Mouse (Mus musculus): Measurements from ENCODE around the gene Sema3b. TPM values are rescaled to one million over a fixed set of nuclear protein-coding genes. Genes with fewer than 3 reads are reported as not detected.

Sema3b gene
- total RNA-seq, 2 experiments from 2014 or later: 11.2 to 17.9 TPM

DNA sequence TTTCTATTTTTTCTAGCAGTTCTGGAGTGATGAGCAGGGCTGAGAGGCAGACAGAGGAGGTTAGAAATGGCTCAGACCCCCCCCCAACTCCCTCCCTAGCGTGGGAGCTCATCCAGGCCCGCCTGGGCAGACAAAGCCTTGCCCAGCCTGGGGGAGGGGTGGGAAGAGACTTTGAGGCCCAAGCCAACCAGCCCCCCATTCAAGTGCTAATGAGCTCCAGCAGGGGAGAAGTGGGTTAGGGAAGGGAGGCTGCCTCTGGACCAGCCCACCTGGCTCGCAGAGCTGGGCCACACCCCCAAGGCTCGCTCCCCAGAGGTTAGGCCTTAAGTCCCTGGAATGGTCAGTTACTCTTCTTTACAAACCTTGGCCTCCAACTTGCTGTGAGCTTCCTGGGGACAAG, 21.5 kb upstream of the Sema3b start:
- intact Hi-C loops (cut with DNase I): no loop called here
- Histone ChIP-seq H3K4me3 (peak overlapping the region; percentile 98), H3K27ac (peak overlapping the region; percentile 94)
- peak; percentile 54 for DNase-seq
- TF ChIP-seq CTCF (IDR thresholded peaks at IDR 0.05): no peak

DNA sequence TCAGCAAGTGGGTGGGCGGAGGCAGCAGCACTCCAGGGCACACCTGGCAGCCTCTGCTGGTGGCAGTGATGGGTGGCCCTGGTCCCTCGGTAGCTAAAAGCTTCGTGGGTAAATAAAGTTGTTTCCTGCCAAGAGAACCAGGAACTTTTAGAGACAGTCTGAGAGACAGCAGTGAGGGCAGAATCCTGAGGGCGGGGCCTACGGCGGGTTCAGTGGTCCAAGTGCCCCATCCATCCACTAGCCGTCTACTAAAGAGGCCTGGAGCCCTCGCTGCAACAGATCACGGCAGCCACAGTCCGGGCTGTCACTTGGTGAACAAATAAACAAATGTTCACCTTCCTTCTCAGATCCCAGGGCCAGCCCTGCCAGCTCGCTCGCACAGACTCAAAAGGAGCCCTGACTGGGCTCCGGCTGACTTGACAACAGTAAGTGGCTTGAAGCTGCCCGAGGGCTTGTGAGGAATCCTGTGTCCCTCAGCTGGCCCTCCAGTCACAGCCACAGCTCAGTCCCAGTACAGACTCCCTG, 20.9 kb upstream of the Sema3b start:
- DNase-seq: no peak
- TF ChIP-seq CTCF (IDR thresholded peaks at IDR 0.05): no peak
- Histone ChIP-seq H3K4me3 (peak overlapping the region; percentile 98), H3K27ac (peak overlapping the region; percentile 94)
- intact Hi-C loops (cut with DNase I): no loop called here

DNA sequence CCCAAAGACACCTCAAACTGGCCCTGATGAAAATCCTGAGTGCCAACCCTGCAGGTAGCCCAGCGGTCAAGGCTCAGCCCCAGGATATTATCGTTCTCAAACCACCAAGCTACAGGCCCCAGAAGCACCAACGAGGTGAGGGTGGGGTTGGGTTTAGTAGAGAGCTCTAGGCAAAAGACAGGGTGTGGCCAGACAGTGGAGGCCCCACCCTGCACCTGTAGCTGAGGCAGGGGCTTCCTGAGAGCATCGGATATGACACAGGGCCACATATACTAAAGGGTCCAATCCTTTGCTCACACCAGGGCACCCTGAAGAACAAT, 20.3 kb upstream of the Sema3b start:
- intact Hi-C loops (cut with DNase I): no loop called here
- peak overlapping the region; percentile 94 for H3K27ac ChIP-seq
- DNase-seq: no peak
- peak overlapping the region; percentile 98 for H3K4me3 ChIP-seq
- no peak for TF ChIP-seq CTCF (IDR thresholded peaks at IDR 0.05)

- peak; percentile 60 for DNase-seq
- TF ChIP-seq CTCF (IDR thresholded peaks at IDR 0.05): no peak
- peak overlapping the region; percentile 98 for H3K4me3 ChIP-seq
- peak overlapping the region; percentile 94 for H3K27ac ChIP-seq
- intact Hi-C loops (cut with DNase I): no loop called here
Observed at GRCm38 (mm10) chr9:107628721-107629410, 19.8 kb upstream of the Sema3b start.

DNA sequence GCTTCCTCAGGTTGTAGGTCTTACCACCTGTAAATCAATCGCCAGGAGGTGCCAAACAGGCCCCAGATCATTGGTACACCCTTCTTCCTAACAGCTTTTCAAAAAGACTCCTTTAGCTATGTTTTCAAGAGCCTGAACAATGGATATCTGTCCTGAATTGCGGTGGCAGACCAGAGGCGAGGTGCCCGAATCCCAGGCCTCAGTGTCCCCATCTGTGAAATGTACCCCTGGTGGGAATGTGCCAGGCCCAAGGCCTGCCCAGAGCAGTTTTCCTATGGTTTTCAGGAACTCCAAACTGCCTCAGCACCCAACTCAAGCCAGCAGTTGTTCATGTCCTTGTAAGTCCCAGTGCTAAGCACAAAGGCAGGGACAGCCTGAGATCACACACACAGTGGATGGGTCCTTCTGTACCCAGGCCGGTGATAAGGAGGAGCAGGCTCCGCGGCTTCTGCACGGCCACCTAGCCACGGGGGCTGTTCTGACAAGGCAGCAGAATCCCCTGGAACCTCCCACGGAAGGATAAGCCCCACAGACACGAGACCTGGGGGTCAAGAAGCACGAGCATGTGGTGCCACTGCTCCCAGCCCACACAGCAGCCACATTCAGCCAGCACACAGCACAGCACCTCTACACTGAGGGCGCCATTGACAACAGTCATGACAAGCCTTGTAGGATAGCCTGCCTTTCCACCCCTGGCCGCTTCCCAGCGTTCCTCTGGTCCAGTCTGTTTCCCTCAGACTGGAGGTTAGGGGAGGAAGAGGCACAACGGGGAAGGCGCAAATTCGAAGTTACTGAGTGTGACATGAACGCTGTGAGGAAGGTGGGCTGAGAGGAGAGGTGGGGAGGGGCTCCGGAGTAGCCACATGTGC, 18.6 kb upstream of the Sema3b start:
- DNase-seq: no peak
- TF ChIP-seq CTCF (IDR thresholded peaks at IDR 0.05): no peak
- Histone ChIP-seq H3K4me3 (peak overlapping the region; percentile 98), H3K27ac (peak overlapping the region; percentile 94)
- intact Hi-C loops (cut with DNase I): no loop called here

DNA sequence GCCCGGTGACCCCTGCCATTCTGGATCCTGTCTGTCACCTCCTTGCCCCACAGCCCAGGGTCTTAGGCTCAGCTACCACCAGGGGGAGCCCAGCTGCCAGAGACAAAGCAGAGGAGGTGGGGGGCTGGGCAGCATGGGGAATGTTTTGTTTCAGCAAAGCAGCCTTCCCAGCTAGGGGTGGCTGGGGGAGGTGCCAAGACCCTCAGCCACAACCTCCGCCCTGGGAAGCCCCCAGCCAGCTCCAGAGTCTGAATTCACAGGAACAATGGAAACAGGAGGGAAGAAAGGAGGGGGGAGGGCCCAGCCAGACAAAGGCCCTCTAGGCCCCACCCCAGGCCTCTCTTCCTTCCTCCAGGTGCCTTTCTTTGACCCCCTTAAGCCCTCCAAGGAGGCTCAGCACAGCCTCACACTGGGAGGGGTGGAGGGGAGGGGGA, 17.8 kb upstream of the Sema3b start:
- TF ChIP-seq CTCF (IDR thresholded peaks at IDR 0.05): peak; percentile 93
- Histone ChIP-seq H3K27ac (peak overlapping the region; percentile 94), H3K4me3 (peak overlapping the region; percentile 98)
- peak; percentile 90 for DNase-seq
- intact Hi-C loops (cut with DNase I): loop anchor here (1.0 kb wide), 1 partner anchor 17 kb away; no protein-coding TSS in a partner anchor

DNA sequence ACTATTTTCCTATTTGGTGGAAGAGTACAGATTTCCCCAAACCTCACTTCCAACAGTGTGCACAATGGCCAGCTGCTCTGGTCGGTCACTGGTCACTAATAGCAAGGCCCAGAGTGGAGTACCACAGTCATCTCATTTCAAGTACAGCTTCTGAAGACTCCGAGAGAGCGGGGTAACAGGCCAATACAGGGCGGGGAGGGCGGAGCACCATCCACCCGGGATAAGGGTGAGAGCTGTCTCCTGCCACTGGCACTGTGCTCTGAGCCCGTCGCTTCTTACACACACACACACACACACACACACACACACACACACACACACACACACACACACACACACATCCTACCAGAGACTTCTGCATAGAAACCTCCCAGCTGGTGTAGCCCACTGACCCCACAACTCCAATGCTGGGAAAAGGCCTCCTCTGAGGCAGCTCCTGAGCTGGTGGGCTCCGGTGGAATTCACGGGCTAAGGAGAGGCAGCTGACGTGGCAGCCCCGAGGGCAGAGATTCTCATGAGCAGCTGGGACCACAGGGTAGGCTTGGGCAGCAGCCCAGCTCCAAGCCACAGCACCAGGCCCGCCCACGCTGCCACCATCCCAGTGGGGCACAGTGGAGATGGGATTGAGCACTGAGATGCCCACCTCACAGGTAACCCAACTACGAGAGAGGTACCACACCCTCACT, 17.3 kb upstream of the Sema3b start:
- no peak for DNase-seq
- Histone ChIP-seq H3K27ac (peak overlapping the region; percentile 94), H3K4me3 (peak overlapping the region; percentile 98)
- intact Hi-C loops (cut with DNase I): loop anchor here (1.0 kb wide), 1 partner anchor 18 kb away; no protein-coding TSS in a partner anchor
- no peak for TF ChIP-seq CTCF (IDR thresholded peaks at IDR 0.05)

- peak overlapping the region; percentile 51 for H3K4me3 ChIP-seq
- DNase-seq: no peak
- TF ChIP-seq CTCF (IDR thresholded peaks at IDR 0.05): peak; percentile 39
- intact Hi-C loops (cut with DNase I): loop anchor here (1.0 kb wide), 1 partner anchor 19 kb away; no protein-coding TSS in a partner anchor
- peak overlapping the region; percentile 94 for H3K27ac ChIP-seq
Observed at GRCm38 (mm10) chr9:107625351-107626128, 16.5 kb upstream of the Sema3b start.

GRCm38 (mm10) chr9:107624951-107625350, 15.9 kb upstream of the Sema3b start:
- no peak for DNase-seq
- intact Hi-C loops (cut with DNase I): no loop called here
- H3K4me3 ChIP-seq: peak overlapping the region; percentile 51
- H3K27ac ChIP-seq: peak overlapping the region; percentile 94
- TF ChIP-seq CTCF (IDR thresholded peaks at IDR 0.05): no peak

DNA sequence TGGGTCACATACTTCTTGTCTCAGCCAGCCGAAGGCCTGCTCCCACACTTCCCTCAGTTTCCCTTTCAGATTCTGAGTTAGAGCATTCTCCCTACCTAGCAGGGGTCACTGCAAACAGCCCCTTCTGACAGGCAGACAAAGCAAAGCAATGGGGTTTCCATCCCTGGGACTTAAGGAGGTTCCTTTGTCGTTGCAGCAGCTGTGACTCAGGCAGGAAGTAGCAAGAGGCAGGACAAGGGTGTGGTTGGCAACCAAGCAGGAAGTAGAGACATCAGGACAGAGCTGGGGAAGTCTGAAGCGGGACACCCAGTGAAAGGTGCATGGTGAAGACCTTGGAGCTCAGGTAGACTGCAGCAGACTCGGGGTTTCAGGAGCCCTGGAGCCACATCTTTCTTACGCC, 15.5 kb upstream of the Sema3b start:
- no peak for DNase-seq
- intact Hi-C loops (cut with DNase I): no loop called here
- no peak for TF ChIP-seq CTCF (IDR thresholded peaks at IDR 0.05)
- H3K27ac ChIP-seq: peak overlapping the region; percentile 94
- H3K4me3 ChIP-seq: peak overlapping the region; percentile 51

- TF ChIP-seq CTCF (IDR thresholded peaks at IDR 0.05): no peak
- intact Hi-C loops (cut with DNase I): no loop called here
- Histone ChIP-seq H3K4me3 (no peak overlapping the region), H3K27ac (peak overlapping the region; percentile 84)
- no peak for DNase-seq
Observed at GRCm38 (mm10) chr9:107620954-107621353, 11.9 kb upstream of the Sema3b start.

- intact Hi-C loops (cut with DNase I): no loop called here
- TF ChIP-seq CTCF (IDR thresholded peaks at IDR 0.05): no peak
- Histone ChIP-seq H3K27ac (peak overlapping the region; percentile 84), H3K4me3 (no peak overlapping the region)
- no peak for DNase-seq
Observed at GRCm38 (mm10) chr9:107619546-107619879, 10.5 kb upstream of the Sema3b start.
